Mouse (Mus musculus): ENCODE results near the gene Tead3. TPM values are rescaled to one million over a fixed set of nuclear protein-coding genes. Genes with fewer than 3 reads are reported as not detected.

The Tead3 gene
- polyA plus RNA-seq, 1 experiment = 2.9 TPM

DNA sequence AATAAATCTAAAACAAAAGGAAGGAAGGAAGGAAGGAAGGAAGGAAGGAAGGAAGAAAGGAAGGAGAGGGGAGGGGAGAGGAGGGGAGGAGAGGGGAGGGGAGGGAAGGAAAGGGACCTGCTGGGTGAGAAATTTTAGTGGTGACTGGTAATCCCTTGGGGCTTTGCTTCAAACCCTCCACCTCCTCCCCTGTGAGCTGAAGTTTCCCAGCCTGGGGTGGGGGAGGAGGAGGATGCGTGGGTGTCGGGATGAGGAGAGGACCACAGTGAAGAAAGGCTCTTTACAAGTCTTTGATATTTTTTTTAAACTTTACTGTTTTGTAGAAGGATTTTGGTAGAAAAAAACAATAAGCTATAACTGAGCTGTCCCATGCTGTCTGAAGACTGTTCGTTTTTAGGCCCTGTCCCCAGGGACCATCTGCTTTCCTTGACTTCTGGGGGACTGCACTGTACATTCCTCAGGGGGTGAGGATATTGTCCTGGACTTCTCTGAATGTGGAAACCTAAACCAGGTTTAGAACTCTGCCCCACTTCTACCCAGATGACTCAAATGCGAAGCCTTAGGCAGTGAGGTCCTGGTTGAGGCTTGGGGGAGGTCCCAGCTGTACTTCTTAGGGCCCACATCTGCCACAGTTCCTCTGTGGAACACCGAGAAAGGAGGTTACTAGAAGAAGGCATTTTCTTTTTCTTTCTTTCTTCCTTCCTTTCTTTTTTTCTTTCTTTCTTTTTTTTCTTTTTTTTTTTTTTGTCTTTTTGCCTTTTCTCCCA lies 39.1 kb downstream of the Tead3 start:
- no peak for DNase-seq (ENCODE audit: extremely low spot score in 1 of 2, low spot score in 1 of 2)

DNA sequence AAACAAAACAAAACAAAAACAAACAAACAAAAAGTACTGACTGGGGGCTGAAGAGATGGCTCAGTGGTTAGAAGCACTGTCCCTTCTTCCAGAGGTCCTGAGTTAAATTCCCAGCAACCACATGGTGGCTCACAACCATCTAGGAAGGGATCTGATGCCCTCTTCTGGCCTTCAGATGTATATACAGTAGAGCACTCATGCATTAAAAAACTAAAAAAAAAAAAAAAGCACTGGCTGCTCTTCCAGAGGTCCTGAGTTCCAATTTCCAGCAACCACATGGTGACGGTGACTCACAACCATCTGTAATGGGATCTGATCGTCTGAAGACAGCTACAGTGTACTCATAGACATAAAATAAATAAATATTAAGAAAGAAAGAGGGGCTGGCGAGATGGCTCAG lies 39.8 kb downstream of the Tead3 start:
- no peak for DNase-seq (ENCODE audit: extremely low spot score in 1 of 2, low spot score in 1 of 2)

DNA sequence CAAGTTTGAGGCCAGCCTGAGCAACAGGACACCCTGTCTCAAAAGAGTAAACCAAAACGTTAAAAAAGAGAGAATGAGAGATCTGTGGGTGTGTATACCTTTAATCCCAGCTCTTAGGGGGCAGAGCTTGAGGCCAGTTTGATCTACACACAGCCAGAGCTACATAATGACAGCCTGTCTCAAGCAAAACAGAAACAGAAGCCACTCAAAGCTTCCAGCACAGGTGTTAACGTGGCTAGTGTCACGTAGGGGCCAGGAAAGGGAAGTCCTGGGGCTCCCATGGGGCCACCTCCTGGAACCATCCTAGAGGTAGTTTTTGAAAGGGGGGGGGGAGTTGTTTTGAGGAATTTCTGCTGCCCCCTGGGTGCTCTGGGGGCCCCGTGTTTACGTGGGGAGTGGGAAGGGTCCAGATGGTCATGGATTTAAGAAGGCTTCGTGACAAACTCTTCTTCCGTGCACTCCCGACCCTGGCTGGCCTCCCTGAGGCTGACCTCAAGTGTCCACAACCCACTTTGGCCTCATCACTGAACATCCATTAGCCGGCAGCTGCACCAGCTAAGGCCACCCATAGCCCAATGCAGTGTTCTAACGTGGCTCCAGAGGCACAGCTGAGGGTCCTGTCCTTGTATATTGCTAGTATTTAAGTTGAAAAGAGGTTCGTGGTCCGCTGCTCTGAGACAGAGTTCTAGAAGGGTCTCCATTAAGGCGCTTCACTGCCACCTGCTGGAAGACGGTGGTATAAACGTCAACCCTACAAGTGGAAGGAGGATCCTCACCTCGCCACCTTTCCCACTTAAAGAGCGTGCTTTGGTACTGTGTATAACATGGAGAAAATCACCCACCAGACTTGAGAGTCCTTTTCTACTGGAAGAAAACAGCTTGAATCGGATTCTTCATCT lies 42.1 kb downstream of the Tead3 start:
- peak; percentile 58 to 96 for DNase-seq (ENCODE audit: extremely low spot score in 1 of 2, low spot score in 1 of 2)

GRCm38 (mm10) chr17:28305172-28305571 lies 45.4 kb downstream of the Tead3 start:
- no peak for DNase-seq (ENCODE audit: extremely low spot score in 1 of 2, low spot score in 1 of 2)

GRCm38 (mm10) chr17:28300850-28301249 lies 49.8 kb downstream of the Tead3 start:
- DNase-seq (ENCODE audit: extremely low spot score in 1 of 2, low spot score in 1 of 2) = no peak

DNA sequence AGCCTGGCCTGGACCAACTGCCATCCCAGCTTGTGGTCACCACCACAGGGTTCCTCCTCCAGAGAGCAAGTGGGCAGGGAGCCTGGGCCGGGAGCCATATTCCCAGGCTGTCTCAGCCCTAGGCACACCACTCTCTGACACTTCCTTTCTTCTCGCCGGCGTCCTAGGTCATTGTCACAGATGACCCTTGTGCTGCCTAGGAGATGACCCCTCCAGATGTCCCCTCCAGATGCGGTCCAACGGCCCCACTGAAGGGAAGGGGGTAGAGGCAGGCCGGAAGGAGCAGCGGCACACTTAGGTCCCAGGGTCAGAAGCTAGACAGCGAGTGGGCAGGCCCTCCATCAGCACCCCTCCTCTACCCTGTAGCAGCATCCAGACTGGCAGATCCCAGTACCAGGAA lies 50.3 kb downstream of the Tead3 start:
- DNase-seq (ENCODE audit: extremely low spot score in 1 of 2, low spot score in 1 of 2) = no peak

DNA sequence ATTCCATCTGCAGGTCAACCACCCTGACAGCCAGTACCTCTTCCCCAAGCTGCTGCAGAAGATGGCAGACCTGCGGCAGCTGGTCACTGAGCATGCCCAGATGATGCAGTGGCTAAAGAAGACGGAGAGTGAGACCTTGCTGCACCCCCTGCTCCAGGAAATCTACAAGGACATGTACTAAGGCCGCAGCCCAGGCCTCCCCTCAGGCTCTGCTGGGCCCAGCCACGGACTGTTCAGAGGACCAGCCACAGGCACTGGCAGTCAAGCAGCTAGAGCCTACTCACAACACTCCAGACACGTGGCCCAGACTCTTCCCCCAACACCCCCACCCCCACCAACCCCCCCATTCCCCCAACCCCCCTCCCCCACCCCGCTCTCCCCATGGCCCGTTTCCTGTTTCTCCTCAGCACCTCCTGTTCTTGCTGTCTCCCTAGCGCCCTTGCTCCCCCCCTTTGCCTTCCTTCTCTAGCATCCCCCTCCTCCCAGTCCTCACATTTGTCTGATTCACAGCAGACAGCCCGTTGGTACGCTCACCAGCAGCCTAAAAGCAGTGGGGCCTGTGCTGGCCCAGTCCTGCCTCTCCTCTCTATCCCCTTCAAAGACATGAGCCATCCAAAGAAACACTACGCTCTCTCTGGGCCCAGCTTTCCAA lies 50.8 kb downstream of the Tead3 start:
- no peak for DNase-seq (ENCODE audit: extremely low spot score in 1 of 2, low spot score in 1 of 2)

- DNase-seq (ENCODE audit: extremely low spot score in 1 of 2, low spot score in 1 of 2) = no peak
Observed at GRCm38 (mm10) chr17:28298888-28299287, 51.7 kb downstream of the Tead3 start.

GRCm38 (mm10) chr17:28294449-28295333 lies 55.9 kb downstream of the Tead3 start:
- no peak for DNase-seq (ENCODE audit: extremely low spot score in 1 of 2, low spot score in 1 of 2)

GRCm38 (mm10) chr17:28293716-28294115 lies 56.9 kb downstream of the Tead3 start:
- DNase-seq (ENCODE audit: extremely low spot score in 1 of 2, low spot score in 1 of 2) = no peak

DNA sequence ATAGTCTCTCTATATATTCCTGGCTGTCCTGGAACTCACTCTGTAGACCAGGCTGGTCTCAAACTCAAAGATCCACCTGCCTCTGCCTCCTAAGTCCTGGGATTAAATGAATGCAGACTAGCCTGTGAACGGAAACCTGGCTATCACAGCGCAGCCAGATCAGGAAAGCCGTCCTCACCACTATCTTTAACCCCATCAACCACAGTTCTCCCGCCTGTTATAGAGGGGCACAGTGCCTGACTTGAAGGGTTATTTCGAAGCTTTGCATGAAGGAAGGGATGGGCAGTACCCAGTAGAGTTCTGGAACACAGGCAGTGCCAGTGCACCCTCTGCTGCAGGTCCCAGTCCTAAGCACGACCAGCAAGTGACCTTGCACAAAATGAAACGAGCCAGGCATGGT lies 59.3 kb downstream of the Tead3 start:
- no peak for DNase-seq (ENCODE audit: extremely low spot score in 1 of 2, low spot score in 1 of 2)

DNA sequence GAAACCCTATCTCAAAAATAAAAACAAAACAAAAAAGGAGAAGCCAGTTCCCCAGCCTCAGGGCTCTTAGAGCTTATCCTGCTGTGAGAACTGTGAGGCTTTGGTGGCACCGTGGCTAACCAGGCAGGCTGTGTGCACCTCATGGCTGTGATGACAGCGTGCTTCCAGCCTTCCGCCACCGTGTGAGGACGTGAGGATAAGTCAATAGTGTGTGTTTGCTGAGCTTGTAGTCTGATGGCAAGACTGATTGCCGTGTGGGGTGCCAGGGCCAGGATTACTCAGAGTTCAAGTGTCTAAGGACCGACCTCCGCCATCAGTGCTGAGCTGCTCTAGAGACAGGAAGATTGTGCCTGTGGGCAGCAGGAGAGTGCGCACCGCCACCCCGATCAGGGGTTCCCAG lies 59.9 kb downstream of the Tead3 start:
- DNase-seq (ENCODE audit: extremely low spot score in 1 of 2, low spot score in 1 of 2) = no peak

DNA sequence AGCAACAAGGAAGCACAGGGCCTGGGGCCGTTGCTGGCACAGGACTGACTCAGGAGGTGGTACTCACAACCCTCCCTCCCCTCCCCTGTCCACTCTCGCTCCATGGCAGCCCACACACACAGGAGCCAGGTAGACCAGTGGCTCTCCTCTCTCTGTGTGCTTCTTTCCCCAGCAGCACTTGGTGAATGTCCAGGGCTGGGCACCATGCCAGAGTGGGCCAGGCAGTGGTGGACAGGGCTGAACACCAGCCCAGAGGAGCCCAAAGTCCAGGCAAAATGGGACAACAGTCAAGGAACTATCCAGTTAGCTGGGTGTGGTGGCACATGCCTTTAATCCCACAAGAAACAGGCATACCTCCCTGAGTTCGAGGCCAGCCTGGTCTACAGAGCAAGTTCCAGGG lies 60.4 kb downstream of the Tead3 start:
- DNase-seq (ENCODE audit: extremely low spot score in 1 of 2, low spot score in 1 of 2) = peak in 1 of 2 experiments; percentile 41

- DNase-seq (ENCODE audit: extremely low spot score in 1 of 2, low spot score in 1 of 2) = no peak
Observed at GRCm38 (mm10) chr17:28287980-28288379, 62.6 kb downstream of the Tead3 start.

GRCm38 (mm10) chr17:28287578-28287977 lies 63.0 kb downstream of the Tead3 start:
- no peak for DNase-seq (ENCODE audit: extremely low spot score in 1 of 2, low spot score in 1 of 2)

DNA sequence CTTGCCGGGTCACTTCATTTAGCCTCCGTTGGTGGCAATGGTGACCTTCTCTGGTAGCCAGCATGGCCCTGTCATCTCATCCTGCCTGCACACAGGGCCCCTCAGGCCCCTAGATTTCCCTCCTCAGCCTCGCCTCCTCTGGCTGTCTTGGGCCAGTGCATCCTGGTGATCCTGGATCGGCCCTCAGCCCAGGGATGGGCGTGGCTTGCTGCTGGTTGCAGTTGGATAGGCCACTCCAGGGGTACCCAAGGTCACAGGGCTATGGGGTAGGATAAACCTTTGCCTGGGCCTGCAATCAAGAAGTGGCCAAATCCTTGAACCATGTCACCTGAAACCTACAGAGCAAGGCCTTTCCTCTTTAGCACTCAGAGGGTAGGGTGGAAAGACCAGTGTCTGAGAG lies 63.7 kb downstream of the Tead3 start:
- no peak for DNase-seq (ENCODE audit: extremely low spot score in 1 of 2, low spot score in 1 of 2)

GRCm38 (mm10) chr17:28286133-28286532 lies 64.5 kb downstream of the Tead3 start:
- no peak for DNase-seq (ENCODE audit: extremely low spot score in 1 of 2, low spot score in 1 of 2)

GRCm38 (mm10) chr17:28283199-28283598 lies 67.4 kb downstream of the Tead3 start:
- no peak for DNase-seq (ENCODE audit: extremely low spot score in 1 of 2, low spot score in 1 of 2)

DNA sequence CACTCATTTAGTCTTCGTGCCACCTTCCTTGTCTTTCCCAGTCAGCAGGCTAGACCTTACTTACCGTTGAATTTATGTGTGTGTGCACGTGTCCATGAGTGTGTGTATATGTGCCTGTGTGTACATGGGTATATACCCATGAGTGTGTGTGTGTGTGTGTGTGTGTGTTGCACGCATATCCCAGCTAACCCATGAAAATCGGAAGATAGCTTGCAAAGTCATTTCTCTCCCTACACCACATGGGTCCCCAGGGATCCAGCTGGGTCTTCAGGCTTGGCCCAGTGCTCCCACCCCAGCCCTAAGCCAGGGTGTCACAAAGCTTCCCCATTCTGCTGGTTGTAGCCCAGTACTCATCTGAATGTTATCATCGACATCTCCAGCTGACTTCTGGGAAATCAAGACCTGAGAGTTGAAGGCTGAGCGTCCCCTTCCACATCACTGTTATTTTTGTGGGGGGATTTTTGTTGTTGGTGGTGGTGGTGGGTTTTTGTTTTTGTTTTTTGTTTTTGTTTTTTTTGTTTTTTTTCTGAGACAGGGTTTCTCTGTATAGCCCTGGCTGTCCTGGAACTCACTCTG lies 68.7 kb downstream of the Tead3 start:
- no peak for DNase-seq (ENCODE audit: extremely low spot score in 1 of 2, low spot score in 1 of 2)

Measured in frontal cortex, adult 2 months (tissue).